Mouse (Mus musculus): ENCODE measurements around the gene Hmgb3. TPM values are rescaled to one million over a fixed set of nuclear protein-coding genes. Genes with fewer than 3 reads are reported as not detected.
"Not testable (repeated sequence)": the region's sequence is repeated elsewhere in the genome, so short reads cannot be mapped to it uniquely, and the experiment has no call there.

Gene Hmgb3
- 833 and 839 TPM in 2 replicates for polyA plus RNA-seq (2016; fragmentation: Nextera tagmentation; extraction: Ambion mirVana)

- peak; percentile 86 for DNase-seq (ENCODE audit: extremely low spot score, low spot score)
- peaks cover 18% of the 10 kb centered on the region for H3K27me3 ChIP-seq (ENCODE audit: poor library complexity, severe bottlenecking)
- H3K9me3 ChIP-seq, result no peaks in the 10 kb centered on the region
- H3K4me1 ChIP-seq, result peaks cover 11% of the 10 kb centered on the region; the same call in 1 of the 2 replicates
- peak within 1 kb of the TSS; percentile 77 for H3K4me3 ChIP-seq
- peak within 1 kb of the TSS; percentile 99 for H3K27ac ChIP-seq
- H3K36me3 ChIP-seq (replicated peaks), result peaks cover 17% of the 10 kb centered on the region
- WGBS, result 16% methylated on average over 59 of the region's 59 CpGs
These were observed at the start of gene Hmgb3 for GRCm38 (mm10) chrX:71555415-71556114. Gene Hmgb3 (plus strand): TSS chrX:71555918.

- 91% methylated on average over 4 of the region's 4 CpGs for WGBS
These were observed 49.1 kb upstream of the Hmgb3 start for GRCm38 (mm10) chrX:71506591-71506990.

GRCm38 (mm10) chrX:71519252-71519651 lies 36.5 kb upstream of the Hmgb3 start:
- Histone ChIP-seq H3K36me3 (replicated peaks) (no peaks in the 10 kb centered on the region), H3K27me3 (ENCODE audit: poor library complexity, severe bottlenecking) (no peaks in the 10 kb centered on the region), H3K9me3 (no peaks in the 10 kb centered on the region), H3K4me3 (no peak overlapping the region), H3K27ac (no peak overlapping the region), H3K4me1 (no peaks in the 10 kb centered on the region)
- no peak for DNase-seq (ENCODE audit: extremely low spot score, low spot score)
- WGBS, result 89% methylated on average over 4 of the region's 4 CpGs

More at GRCm38 (mm10) chrX:71506591-71506990, 49.1 kb upstream of the Hmgb3 start:
- DNase-seq (ENCODE audit: extremely low spot score, low spot score); H3K27me3 ChIP-seq (ENCODE audit: poor library complexity, severe bottlenecking); H3K4me1 ChIP-seq; H3K9me3 ChIP-seq; H3K36me3 ChIP-seq (replicated peaks); H3K27ac ChIP-seq; H3K4me3 ChIP-seq: not testable (repeated sequence)

GRCm38 (mm10) chrX:71522889-71523288 lies 32.8 kb upstream of the Hmgb3 start:
- 91% methylated on average over 3 of the region's 3 CpGs for WGBS
- no peaks in the 10 kb centered on the region for H3K36me3 ChIP-seq (replicated peaks)
- H3K27ac ChIP-seq, result no peak overlapping the region
- no peak overlapping the region for H3K4me3 ChIP-seq
- H3K4me1 ChIP-seq, result peaks cover 6% of the 10 kb centered on the region; the same call in 1 of the 2 replicates
- no peaks in the 10 kb centered on the region for H3K27me3 ChIP-seq (ENCODE audit: poor library complexity, severe bottlenecking)
- no peaks in the 10 kb centered on the region for H3K9me3 ChIP-seq
- no peak for DNase-seq (ENCODE audit: extremely low spot score, low spot score)

GRCm38 (mm10) chrX:71524310-71524709 lies 31.4 kb upstream of the Hmgb3 start:
- DNase-seq (ENCODE audit: extremely low spot score, low spot score), result no peak
- H3K9me3 ChIP-seq, result no peaks in the 10 kb centered on the region
- peaks cover 7% of the 10 kb centered on the region; the same call in 1 of the 2 replicates for H3K4me1 ChIP-seq
- H3K4me3 ChIP-seq, result no peak overlapping the region
- no peak overlapping the region for H3K27ac ChIP-seq
- no peaks in the 10 kb centered on the region for H3K27me3 ChIP-seq (ENCODE audit: poor library complexity, severe bottlenecking)
- 84% methylated on average over 2 of the region's 2 CpGs for WGBS
- H3K36me3 ChIP-seq (replicated peaks), result no peaks in the 10 kb centered on the region

- WGBS, result 76% methylated on average over 3 of the region's 3 CpGs
- H3K4me3 ChIP-seq, result no peak overlapping the region
- DNase-seq (ENCODE audit: extremely low spot score, low spot score), result no peak
- peaks cover 7% of the 10 kb centered on the region; the same call in 1 of the 2 replicates for H3K4me1 ChIP-seq
- H3K9me3 ChIP-seq, result no peaks in the 10 kb centered on the region
- no peaks in the 10 kb centered on the region for H3K27me3 ChIP-seq (ENCODE audit: poor library complexity, severe bottlenecking)
- no peaks in the 10 kb centered on the region for H3K36me3 ChIP-seq (replicated peaks)
- no peak overlapping the region for H3K27ac ChIP-seq
These were observed 30.0 kb upstream of the Hmgb3 start for GRCm38 (mm10) chrX:71525593-71526299.

GRCm38 (mm10) chrX:71527461-71527860 lies 28.3 kb upstream of the Hmgb3 start:
- WGBS, result 78% methylated on average over 1 of the region's 1 CpGs
- Histone ChIP-seq H3K9me3 (no peaks in the 10 kb centered on the region), H3K36me3 (replicated peaks) (no peaks in the 10 kb centered on the region), H3K27me3 (ENCODE audit: poor library complexity, severe bottlenecking) (no peaks in the 10 kb centered on the region), H3K4me1 (peaks cover 7% of the 10 kb centered on the region; the same call in 1 of the 2 replicates), H3K4me3 (no peak overlapping the region), H3K27ac (no peak overlapping the region)
- no peak for DNase-seq (ENCODE audit: extremely low spot score, low spot score)

GRCm38 (mm10) chrX:71528150-71528549 lies 27.6 kb upstream of the Hmgb3 start:
- H3K27me3 ChIP-seq (ENCODE audit: poor library complexity, severe bottlenecking), result no peaks in the 10 kb centered on the region
- H3K4me3 ChIP-seq, result no peak overlapping the region
- H3K9me3 ChIP-seq, result no peaks in the 10 kb centered on the region
- no peaks in the 10 kb centered on the region for H3K36me3 ChIP-seq (replicated peaks)
- 75% methylated on average over 3 of the region's 3 CpGs for WGBS
- H3K27ac ChIP-seq, result no peak overlapping the region
- DNase-seq (ENCODE audit: extremely low spot score, low spot score), result no peak
- H3K4me1 ChIP-seq, result peaks cover 7% of the 10 kb centered on the region; the same call in 1 of the 2 replicates

- H3K4me3 ChIP-seq, result no peak overlapping the region
- DNase-seq (ENCODE audit: extremely low spot score, low spot score), result no peak
- no peaks in the 10 kb centered on the region for H3K27me3 ChIP-seq (ENCODE audit: poor library complexity, severe bottlenecking)
- H3K4me1 ChIP-seq, result peaks cover 7% of the 10 kb centered on the region; the same call in 1 of the 2 replicates
- no peaks in the 10 kb centered on the region for H3K9me3 ChIP-seq
- H3K27ac ChIP-seq, result no peak overlapping the region
- WGBS, result 84% methylated on average over 6 of the region's 6 CpGs
- no peaks in the 10 kb centered on the region for H3K36me3 ChIP-seq (replicated peaks)
These were observed 27.1 kb upstream of the Hmgb3 start for GRCm38 (mm10) chrX:71528646-71529045.

- no peak for DNase-seq (ENCODE audit: extremely low spot score, low spot score)
- Histone ChIP-seq H3K27ac (no peak overlapping the region), H3K36me3 (replicated peaks) (no peaks in the 10 kb centered on the region), H3K4me3 (no peak overlapping the region), H3K27me3 (ENCODE audit: poor library complexity, severe bottlenecking) (no peaks in the 10 kb centered on the region; the same call in 1 of the 2 replicates), H3K4me1 (peaks cover 4% of the 10 kb centered on the region; the same call in 1 of the 2 replicates), H3K9me3 (no peaks in the 10 kb centered on the region)
- 69% methylated on average over 3 of the region's 3 CpGs for WGBS
These were observed 23.1 kb upstream of the Hmgb3 start for GRCm38 (mm10) chrX:71532635-71533034.

GRCm38 (mm10) chrX:71534102-71534501 lies 21.6 kb upstream of the Hmgb3 start:
- H3K4me3 ChIP-seq, result no peak overlapping the region
- no peaks in the 10 kb centered on the region for H3K9me3 ChIP-seq
- DNase-seq (ENCODE audit: extremely low spot score, low spot score), result no peak
- no peaks in the 10 kb centered on the region for H3K4me1 ChIP-seq
- H3K36me3 ChIP-seq (replicated peaks), result no peaks in the 10 kb centered on the region
- peaks cover 7% of the 10 kb centered on the region; the same call in 1 of the 2 replicates for H3K27me3 ChIP-seq (ENCODE audit: poor library complexity, severe bottlenecking)
- WGBS, result 85% methylated on average over 5 of the region's 5 CpGs
- H3K27ac ChIP-seq, result no peak overlapping the region

GRCm38 (mm10) chrX:71537791-71538190 lies 17.9 kb upstream of the Hmgb3 start:
- Histone ChIP-seq H3K36me3 (replicated peaks) (no peaks in the 10 kb centered on the region), H3K9me3 (no peaks in the 10 kb centered on the region), H3K27ac (no peak overlapping the region), H3K4me3 (no peak overlapping the region), H3K27me3 (ENCODE audit: poor library complexity, severe bottlenecking) (peaks cover 26% of the 10 kb centered on the region), H3K4me1 (no peaks in the 10 kb centered on the region)
- WGBS, result 88% methylated on average over 2 of the region's 2 CpGs
- no peak for DNase-seq (ENCODE audit: extremely low spot score, low spot score)
